Mouse (Mus musculus) embryonic facial prominence, embryonic 10.5 days (tissue): ENCODE measurements around the gene S100a13. TPM values are rescaled to one million over a fixed set of nuclear protein-coding genes. Genes with fewer than 3 reads are reported as not detected.

Experiments used
- DNase-seq: peaks from one replicate; pipeline ENCODE4 v3.0.0-alpha.2; 2017; ENCODE audit warnings: low spot score
- H3K27ac ChIP-seq: fragments of 300-500 bp; sonication (generic); replicated peaks from 2 replicates; pipeline ENCODE4 v1.5.1; 2016; ENCODE audit warnings: mild to moderate bottlenecking
- H3K27me3 ChIP-seq: fragments of 300-500 bp; sonication (generic); replicated peaks from 2 replicates; pipeline ENCODE4 v1.6.1; 2016; ENCODE audit warnings: low read depth, mild to moderate bottlenecking; ENCODE audit not compliant: poor library complexity, severe bottlenecking
- H3K36me3 ChIP-seq: fragments of 300-500 bp; sonication (generic); replicated peaks from 2 replicates; pipeline ENCODE4 v1.6.1; 2016; ENCODE audit warnings: mild to moderate bottlenecking, moderate library complexity
- H3K4me1 ChIP-seq: fragments of 300-500 bp; sonication (generic); 2 replicates; pipeline ENCODE4 v1.6.1; 2016
- H3K4me3 ChIP-seq: fragments of 300-500 bp; sonication (generic); 2 replicates; pipeline ENCODE4 v1.5.1; 2016; ENCODE audit warnings: mild to moderate bottlenecking, moderate library complexity
- H3K9me3 ChIP-seq: fragments of 300-500 bp; sonication (generic); 2 replicates; pipeline ENCODE4 v1.6.1; 2016; ENCODE audit warnings: mild to moderate bottlenecking
- WGBS: fragments of 180-500 bp; shearing (Covaris S2); methylation state at CpG from one replicate; pipeline ENCODE4 v1.1.7; 2016; 5-methylcytosine and 5-hydroxymethylcytosine counted together
- polyA plus RNA-seq: library from polyadenylated mRNA; unstranded; fragments of >200 nt; fragmentation: Nextera tagmentation; extraction: Ambion mirVana; gene quantifications from 2 replicates; pipeline ENCODE4 v1.2.1, GENCODE M21; 2016

Gene S100a13
- polyA plus RNA-seq, 1 experiment from 2014 or later = 8.3 TPM

GRCm38 (mm10) chr3:90512276-90512675 is 2.0 kb upstream of the S100a13 start:
- H3K36me3 ChIP-seq = peaks cover 5% of the 10 kb centered on the region
- H3K9me3 ChIP-seq = no peaks in the 10 kb centered on the region
- 85% methylated on average over 5 of the region's 5 CpGs for WGBS
- no peak for DNase-seq
- H3K4me1 ChIP-seq = peaks cover 33% of the 10 kb centered on the region
- no peak overlapping the region for H3K27ac ChIP-seq
- no peak overlapping the region for H3K4me3 ChIP-seq
- peaks cover 52% of the 10 kb centered on the region for H3K27me3 ChIP-seq

GRCm38 (mm10) chr3:90512948-90513642 is 1.1 kb upstream of the S100a13 start:
- Histone ChIP-seq H3K36me3 (no peaks in the 10 kb centered on the region), H3K4me1 (peaks cover 25% of the 10 kb centered on the region), H3K27ac (no peak overlapping the region), H3K27me3 (peaks cover 52% of the 10 kb centered on the region), H3K9me3 (no peaks in the 10 kb centered on the region), H3K4me3 (no peak overlapping the region)
- 79% methylated on average over 9 of the region's 9 CpGs for WGBS
- no peak for DNase-seq

GRCm38 (mm10) chr3:90514691-90515090 is 456 bp downstream of the S100a13 start:
- WGBS = 1% methylated on average over 10 of the region's 10 CpGs
- peaks cover 23% of the 10 kb centered on the region for H3K4me1 ChIP-seq
- H3K27ac ChIP-seq = peak overlapping the region; percentile 24; the same call in 1 of the 2 replicates
- peaks cover 52% of the 10 kb centered on the region for H3K27me3 ChIP-seq
- DNase-seq = peak; percentile 79
- no peaks in the 10 kb centered on the region for H3K9me3 ChIP-seq
- peak overlapping the region; percentile 58 for H3K4me3 ChIP-seq
- H3K36me3 ChIP-seq = no peaks in the 10 kb centered on the region

- Histone ChIP-seq H3K27ac (peak overlapping the region; percentile 20; the same call in 1 of the 2 replicates), H3K9me3 (no peaks in the 10 kb centered on the region)
- WGBS = 38% methylated on average over 1 of the region's 1 CpGs
Observed at GRCm38 (mm10) chr3:90515242-90515641, 1.0 kb downstream of the S100a13 start.

GRCm38 (mm10) chr3:90515789-90516188 is 1.6 kb downstream of the S100a13 start:
- Histone ChIP-seq H3K27me3 (peaks cover 51% of the 10 kb centered on the region), H3K27ac (no peak overlapping the region), H3K4me1 (peaks cover 23% of the 10 kb centered on the region), H3K9me3 (no peaks in the 10 kb centered on the region), H3K4me3 (no peak overlapping the region), H3K36me3 (no peaks in the 10 kb centered on the region)
- no peak for DNase-seq
- 87% methylated on average over 4 of the region's 4 CpGs for WGBS

More at GRCm38 (mm10) chr3:90515242-90515641, 1.0 kb downstream of the S100a13 start:
- Histone ChIP-seq H3K27me3 (peaks cover 52% of the 10 kb centered on the region), H3K4me1 (peaks cover 23% of the 10 kb centered on the region), H3K4me3 (peak overlapping the region; percentile 58), H3K36me3 (no peaks in the 10 kb centered on the region)
- no peak for DNase-seq

GRCm38 (mm10) chr3:90517711-90518110 is 3.5 kb downstream of the S100a13 start:
- WGBS = 83% methylated on average over 4 of the region's 4 CpGs
- H3K9me3 ChIP-seq = no peaks in the 10 kb centered on the region
- no peaks in the 10 kb centered on the region for H3K36me3 ChIP-seq
- no peak for DNase-seq
- no peak overlapping the region for H3K27ac ChIP-seq
- H3K4me1 ChIP-seq = peaks cover 23% of the 10 kb centered on the region
- peaks cover 35% of the 10 kb centered on the region for H3K27me3 ChIP-seq
- no peak overlapping the region for H3K4me3 ChIP-seq

GRCm38 (mm10) chr3:90525421-90525820 is 11.2 kb downstream of the S100a13 start:
- Histone ChIP-seq H3K9me3 (no peaks in the 10 kb centered on the region), H3K4me1 (no peaks in the 10 kb centered on the region), H3K27ac (no peak overlapping the region), H3K36me3 (no peaks in the 10 kb centered on the region), H3K4me3 (no peak overlapping the region), H3K27me3 (0 out of 2 replicates have a peak, but pooled peaks cover 4% of the 10 kb centered on the region)
- 54% methylated on average over 4 of the region's 4 CpGs for WGBS
- no peak for DNase-seq

DNA sequence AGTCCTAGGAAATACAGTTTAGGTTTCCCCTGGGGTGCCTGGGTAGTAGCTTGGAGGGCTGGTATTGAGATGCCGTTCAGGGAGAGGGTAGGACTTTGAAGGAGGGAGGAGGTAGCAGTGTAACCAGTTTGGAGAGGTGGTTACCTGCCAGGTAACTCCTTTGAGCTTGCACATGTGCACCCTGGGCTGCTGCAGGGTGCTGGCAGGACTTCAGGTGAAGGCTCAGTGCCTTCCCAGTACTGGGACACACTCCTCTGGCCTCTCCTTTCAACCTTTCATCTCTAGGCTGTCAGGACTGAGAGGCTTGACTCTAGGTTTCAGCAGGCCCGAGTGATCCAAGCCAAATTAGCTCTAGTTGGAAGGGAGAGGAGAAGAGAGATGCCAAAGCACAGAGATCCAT is 11.8 kb downstream of the S100a13 start:
- 70% methylated on average over 2 of the region's 2 CpGs for WGBS
- no peaks in the 10 kb centered on the region for H3K36me3 ChIP-seq
- no peak overlapping the region for H3K27ac ChIP-seq
- no peak for DNase-seq
- no peak overlapping the region for H3K4me3 ChIP-seq
- no peaks in the 10 kb centered on the region for H3K9me3 ChIP-seq
- H3K27me3 ChIP-seq = 0 out of 2 replicates have a peak, but pooled peaks cover 4% of the 10 kb centered on the region
- H3K4me1 ChIP-seq = no peaks in the 10 kb centered on the region

DNA sequence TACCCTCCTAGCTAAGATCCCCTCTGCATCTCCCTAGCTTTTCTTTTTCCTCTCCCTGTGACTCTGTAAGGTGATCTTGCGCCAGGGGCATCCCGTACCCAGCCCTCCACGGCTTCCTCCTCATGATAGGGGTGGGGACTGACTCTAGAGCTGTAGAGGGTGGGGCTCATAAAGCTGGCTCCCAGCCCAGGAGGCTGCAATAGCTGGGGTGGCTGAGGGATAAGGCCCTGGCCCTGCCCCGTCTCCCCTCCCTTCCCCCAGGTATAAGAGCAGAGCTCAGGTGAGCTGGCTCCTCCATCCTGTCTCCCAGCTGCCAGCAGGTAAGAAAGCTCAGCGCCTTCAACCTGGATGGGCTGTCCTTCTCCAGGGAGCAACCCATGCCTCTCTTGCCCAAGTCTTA is 12.3 kb downstream of the S100a13 start, which contains the start of gene S100a14:
S100a14 (plus strand) TSS at position 277 of the 400 bp plus-strand sequence.
- Histone ChIP-seq H3K9me3 (no peaks in the 10 kb centered on the region), H3K27ac (no peak within 1 kb of the TSS), H3K4me1 (no peaks in the 10 kb centered on the region), H3K4me3 (no peak within 1 kb of the TSS), H3K36me3 (no peaks in the 10 kb centered on the region), H3K27me3 (0 out of 2 replicates have a peak, but pooled peaks cover 4% of the 10 kb centered on the region)
- WGBS = 83% methylated on average over 5 of the region's 5 CpGs
- no peak for DNase-seq

GRCm38 (mm10) chr3:90527291-90527873 is 13.1 kb downstream of the S100a13 start:
- no peak for DNase-seq
- H3K9me3 ChIP-seq = no peaks in the 10 kb centered on the region
- 91% methylated on average over 7 of the region's 7 CpGs for WGBS
- H3K36me3 ChIP-seq = no peaks in the 10 kb centered on the region
- 0 out of 2 replicates have a peak, but pooled peaks cover 4% of the 10 kb centered on the region for H3K27me3 ChIP-seq
- H3K4me3 ChIP-seq = no peak overlapping the region
- H3K27ac ChIP-seq = no peak overlapping the region
- no peaks in the 10 kb centered on the region for H3K4me1 ChIP-seq

DNA sequence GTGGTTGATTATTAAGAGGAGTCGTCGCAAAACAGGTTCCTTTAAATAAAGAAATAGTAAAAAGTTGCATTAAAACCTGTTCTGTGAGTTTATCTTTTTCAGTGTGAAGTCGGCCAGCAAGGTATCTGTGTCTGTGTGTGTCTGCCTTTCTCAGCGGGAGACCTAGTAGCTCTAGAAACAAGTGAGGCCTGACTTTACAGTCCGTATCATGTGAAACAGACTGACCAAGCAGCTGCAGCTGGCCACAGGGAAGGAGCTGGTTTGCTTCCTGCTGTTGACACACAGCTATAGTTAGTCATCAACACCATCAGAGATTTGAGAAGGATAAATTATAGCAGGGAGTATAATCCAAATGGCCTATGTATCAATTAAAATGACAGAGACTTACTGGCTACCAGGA is 17.5 kb downstream of the S100a13 start:
- whole genome bisulfite sequencing = 71% methylated on average over 5 of the region's 5 CpGs
- Histone ChIP-seq H3K4me3 (no peak overlapping the region), H3K4me1 (no peaks in the 10 kb centered on the region), H3K27me3 (peaks cover 2% of the 10 kb centered on the region; the same call in 1 of the 2 replicates), H3K9me3 (no peaks in the 10 kb centered on the region), H3K27ac (no peak overlapping the region), H3K36me3 (no peaks in the 10 kb centered on the region)
- no peak for DNase-seq

GRCm38 (mm10) chr3:90535446-90535845 is 21.2 kb downstream of the S100a13 start:
- no peak overlapping the region for H3K4me3 ChIP-seq
- H3K27ac ChIP-seq = no peak overlapping the region
- no peak for DNase-seq
- no peaks in the 10 kb centered on the region for H3K36me3 ChIP-seq
- H3K27me3 ChIP-seq = peaks cover 24% of the 10 kb centered on the region
- peaks cover 12% of the 10 kb centered on the region for H3K4me1 ChIP-seq
- WGBS = 67% methylated on average over 1 of the region's 1 CpGs
- no peaks in the 10 kb centered on the region for H3K9me3 ChIP-seq
